Mouse (Mus musculus): ENCODE measurements around the gene Hoxb3.

Gene Hoxb3

DNA sequence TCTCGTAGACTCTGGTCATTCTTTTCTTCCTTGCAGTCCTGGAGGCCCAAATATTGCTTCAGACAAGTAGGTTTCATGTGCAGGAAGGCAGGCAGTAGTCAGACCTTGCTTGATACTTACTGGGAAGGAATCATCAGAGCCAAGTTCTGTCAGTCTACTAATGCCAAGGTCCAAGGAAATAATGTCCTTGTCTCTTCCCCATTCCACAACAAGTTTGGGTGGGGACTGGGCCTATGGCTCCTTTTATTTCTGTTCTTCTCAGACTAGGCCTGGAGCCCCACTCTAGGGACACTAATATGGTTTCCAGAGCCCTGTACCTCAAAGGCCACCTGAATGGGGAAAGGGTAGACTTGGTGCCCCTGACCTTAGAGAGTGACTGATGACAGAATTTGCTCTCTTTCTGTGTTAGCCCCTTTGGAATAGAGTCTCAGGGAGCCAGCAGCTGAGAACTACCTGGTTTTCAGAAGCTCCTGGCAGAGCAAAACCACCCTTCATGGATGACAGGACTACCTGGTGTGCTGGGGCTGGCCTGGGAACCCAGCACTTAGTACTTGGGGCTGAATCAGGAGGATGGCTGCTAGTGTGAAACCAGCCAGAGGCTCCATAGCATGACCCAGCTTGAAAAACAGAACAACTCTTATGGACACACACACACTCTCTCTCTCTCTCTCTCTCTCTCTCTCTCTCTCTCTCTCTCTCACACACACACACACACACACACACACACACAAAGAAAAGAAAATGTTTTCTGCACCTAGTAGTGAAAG is 34.5 kb upstream of the Hoxb3 start:
- DNase-seq (ENCODE audit: inconsistent age in 2 of 2, low spot score in 1 of 2), result peak in 1 of 2 experiments; percentile 58

DNA sequence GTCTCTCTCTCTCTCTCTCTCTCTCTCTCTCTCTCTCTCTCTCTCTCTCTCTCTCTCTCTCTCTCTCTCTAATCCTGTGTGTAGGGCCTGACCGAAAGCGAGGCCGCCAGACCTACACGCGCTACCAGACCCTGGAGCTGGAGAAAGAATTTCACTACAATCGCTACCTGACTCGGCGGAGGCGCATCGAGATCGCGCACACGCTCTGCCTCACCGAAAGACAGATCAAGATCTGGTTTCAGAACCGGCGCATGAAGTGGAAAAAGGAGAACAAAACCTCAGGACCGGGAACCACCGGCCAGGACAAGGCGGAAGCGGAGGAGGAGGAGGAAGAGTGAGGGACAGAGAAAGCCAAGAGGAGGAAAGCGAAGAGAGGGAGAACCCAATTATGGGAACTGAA is 33.8 kb upstream of the Hoxb3 start:
- DNase-seq (ENCODE audit: inconsistent age in 2 of 2, low spot score in 1 of 2), result peak in 1 of 2 experiments; percentile 76

DNA sequence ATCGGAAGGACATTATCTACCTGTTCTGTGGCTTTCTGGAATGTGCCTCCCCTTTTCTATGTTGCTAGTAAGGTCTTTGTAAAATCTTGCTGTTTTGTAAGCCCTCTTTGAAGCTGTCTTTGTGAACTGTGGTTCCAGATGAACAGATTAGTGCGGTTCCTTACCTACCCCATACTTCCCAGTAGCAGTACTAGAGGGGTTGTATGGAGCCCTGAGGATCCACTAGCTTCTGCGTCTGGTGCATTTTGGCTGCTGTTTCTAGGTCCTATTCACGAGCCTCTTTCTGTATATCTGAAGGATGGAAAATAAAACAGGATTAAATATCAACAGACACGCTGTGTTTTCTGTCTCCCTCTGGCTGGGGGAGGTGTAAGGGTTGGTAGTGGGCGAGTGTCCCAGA is 33.3 kb upstream of the Hoxb3 start:
- peak in 1 of 2 experiments; percentile 77 for DNase-seq (ENCODE audit: inconsistent age in 2 of 2, low spot score in 1 of 2)

DNA sequence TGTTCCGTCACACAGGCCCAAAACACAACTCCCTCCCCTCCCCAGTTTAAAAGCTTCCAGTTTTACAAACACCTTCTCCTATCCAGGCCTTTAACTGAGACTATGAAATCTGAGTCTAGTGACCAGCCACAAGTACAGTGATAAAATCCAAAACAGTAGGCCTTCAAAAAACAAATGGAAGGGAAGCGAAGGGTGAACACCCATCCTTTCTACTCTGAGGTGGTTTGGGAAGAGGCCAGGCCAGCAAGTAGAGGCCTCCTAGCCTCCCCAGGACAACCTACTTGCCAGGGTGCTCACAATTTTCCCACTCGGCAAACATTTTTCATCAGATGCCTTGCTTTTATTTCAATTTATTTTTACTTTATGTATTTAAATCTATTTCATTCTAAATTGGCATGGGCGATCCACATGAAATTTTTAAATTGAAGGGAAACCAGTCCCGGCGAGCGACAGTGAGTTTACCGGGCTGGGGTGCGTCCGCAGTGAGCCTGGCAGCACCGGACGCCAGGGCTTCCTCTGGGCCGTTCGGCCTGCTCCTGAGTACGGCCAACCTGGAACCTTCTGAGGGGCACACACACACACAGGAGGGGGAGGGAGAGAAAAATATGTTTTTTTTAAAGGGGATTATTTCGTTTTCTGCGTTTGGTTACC is 32.3 kb upstream of the Hoxb3 start:
- DNase-seq (ENCODE audit: inconsistent age in 2 of 2, low spot score in 1 of 2), result peak in 1 of 2 experiments; percentile 77

DNA sequence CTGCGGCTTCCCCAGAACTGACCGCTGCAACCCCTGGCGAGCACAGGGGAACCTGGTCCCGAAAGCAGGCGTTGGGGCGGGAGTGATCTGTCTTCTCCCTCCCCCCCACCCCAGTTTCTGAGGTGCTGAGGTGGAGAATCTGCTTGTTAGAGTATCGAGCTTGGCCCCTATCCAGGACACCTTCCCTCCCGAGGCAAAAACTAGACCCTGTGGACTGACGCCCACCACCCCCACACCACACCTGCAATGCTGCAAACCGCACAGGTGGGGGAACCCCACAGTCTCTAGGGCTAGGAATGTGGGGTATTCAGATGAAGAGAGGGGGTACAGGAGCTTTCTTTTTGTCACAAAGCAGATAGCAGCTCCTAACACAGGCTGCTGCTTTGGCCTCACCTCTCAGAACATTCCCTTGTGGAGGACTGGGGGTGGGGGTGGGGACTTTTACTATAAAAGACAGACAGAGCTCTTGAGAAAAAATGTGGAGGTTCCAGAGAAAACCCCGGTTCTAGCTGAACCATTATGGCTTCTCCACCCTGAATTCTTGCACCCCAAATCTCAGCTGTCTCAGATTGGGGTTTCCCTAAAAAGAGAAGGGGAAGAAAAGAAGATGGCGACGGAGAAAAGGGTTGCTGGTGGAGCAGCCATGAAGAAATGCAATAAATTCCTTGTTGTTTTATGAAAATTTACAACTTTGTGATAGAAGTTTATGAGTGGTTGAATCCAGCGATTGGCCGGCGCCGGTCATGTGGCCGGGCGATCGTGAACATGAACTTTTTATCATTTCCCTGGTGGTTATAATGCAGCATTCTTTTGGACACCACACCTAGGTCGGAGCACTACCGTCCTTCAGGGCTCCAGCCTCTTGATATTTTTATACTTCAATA is 31.2 kb upstream of the Hoxb3 start, which contains the start of gene Hoxb6:
Gene Hoxb6, plus strand, starts transcription at position 796 of the 884 bp plus-strand sequence.
- DNase-seq (ENCODE audit: inconsistent age in 2 of 2, low spot score in 1 of 2), result peak in 1 of 2 experiments; percentile 88

DNA sequence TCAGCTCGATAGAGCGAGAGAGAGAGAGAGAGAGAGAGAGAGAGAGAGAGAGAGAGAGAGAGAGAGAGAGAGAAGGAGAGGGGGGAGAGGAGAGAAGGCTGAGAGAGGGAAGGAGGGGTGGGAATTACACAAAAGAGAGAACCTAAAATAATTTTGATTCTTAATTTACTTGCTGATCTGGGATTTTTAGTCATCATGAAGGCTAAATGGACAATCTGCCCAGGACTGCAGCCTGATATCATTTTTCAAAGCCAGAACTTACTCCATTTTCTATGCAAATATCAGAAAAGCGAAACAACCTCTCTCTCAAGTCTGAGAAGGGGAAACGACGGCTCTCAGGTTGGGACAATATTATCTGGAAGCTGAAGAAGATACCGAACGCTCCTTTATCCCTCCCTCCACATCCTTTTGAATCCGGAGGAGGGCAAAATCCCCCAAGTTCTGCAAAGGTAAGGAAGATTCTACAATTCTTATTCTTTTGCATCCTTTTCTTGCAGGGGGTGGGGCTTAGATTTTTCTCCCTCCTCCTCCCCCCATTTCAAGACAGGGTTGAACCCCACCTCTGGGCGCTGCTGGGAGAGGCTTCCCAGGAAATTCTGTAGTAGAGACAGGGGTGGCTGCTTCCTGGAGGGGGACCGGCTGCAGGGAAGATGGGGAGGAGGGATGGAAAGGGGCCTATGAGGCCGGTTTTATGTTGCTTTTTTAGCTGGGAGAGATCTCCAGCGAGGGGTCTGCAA is 30.4 kb upstream of the Hoxb3 start:
- DNase-seq (ENCODE audit: inconsistent age in 2 of 2, low spot score in 1 of 2), result peak; percentile 69 to 74

DNA sequence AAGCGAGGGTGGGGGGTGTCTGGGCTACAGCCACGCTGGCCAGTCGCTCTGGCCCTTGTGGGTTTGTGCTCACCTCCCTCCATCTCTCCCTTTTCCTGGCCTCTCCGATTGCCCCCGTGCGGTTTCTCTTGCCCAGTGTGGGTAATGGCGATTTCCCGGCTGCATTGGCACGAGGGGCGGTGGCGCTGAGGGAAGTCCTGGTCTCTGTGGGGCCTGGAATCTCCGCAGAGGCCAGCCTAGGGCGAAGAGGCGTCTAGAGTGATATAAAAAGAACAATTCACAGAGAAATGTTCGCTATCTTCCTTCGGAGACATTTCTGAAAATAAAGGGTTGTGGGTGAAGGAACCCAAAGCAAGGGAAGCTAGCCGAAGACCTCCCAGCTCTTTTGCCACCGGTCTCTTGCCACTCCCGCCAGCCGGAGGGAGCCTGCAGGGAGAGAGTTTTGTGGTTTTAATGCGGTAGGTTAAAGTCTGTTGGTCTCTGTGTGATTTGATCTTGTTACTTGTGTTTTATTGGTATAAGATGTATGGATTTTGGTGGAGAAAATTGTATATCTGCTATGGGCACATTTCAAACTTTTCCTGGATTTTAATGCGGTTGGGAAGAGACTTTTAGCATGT is 29.7 kb upstream of the Hoxb3 start:
- DNase-seq (ENCODE audit: inconsistent age in 2 of 2, low spot score in 1 of 2), result peak; percentile 50 to 75

DNA sequence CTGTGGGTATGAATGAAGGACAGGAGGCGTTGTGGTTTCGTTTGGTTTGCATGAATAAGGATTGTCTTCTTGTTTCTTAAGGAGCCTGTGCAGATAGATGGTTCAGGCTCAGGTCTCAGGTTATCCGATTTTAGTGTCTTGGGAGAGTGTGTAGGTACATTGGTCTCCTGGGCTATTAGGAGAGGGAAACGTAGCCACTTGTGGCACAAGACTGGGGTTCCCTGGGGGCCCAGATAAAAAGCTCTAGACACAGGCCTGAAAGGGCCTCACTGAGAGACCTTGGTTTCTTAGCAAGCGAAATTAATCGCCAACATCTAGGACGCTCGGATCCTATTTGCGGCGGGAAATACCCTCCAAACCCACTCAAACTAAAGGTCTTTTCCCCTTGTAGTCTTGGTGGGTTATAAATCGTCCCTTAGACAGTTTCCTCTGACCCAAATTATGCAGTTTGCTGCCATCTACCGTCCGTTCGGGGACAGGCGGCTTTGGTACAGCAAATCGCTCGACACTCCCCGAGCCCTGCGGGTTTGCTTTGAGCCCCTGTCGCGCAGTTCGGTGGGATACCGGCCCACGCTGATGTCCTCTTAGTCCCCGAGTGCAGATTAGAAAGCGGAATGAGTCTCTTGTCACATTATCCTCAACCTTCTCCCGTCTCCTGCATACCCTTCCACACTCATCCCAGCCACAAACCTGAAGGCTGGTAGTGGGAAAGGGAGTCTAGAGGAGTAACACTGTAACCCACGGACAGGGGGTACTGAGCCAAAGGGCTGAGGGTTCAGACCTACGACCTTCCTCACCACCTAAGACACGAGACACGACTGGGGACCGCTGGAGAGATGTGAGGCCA is 28.7 kb upstream of the Hoxb3 start:
- peak in 1 of 2 experiments; percentile 91 for DNase-seq (ENCODE audit: inconsistent age in 2 of 2, low spot score in 1 of 2)

DNA sequence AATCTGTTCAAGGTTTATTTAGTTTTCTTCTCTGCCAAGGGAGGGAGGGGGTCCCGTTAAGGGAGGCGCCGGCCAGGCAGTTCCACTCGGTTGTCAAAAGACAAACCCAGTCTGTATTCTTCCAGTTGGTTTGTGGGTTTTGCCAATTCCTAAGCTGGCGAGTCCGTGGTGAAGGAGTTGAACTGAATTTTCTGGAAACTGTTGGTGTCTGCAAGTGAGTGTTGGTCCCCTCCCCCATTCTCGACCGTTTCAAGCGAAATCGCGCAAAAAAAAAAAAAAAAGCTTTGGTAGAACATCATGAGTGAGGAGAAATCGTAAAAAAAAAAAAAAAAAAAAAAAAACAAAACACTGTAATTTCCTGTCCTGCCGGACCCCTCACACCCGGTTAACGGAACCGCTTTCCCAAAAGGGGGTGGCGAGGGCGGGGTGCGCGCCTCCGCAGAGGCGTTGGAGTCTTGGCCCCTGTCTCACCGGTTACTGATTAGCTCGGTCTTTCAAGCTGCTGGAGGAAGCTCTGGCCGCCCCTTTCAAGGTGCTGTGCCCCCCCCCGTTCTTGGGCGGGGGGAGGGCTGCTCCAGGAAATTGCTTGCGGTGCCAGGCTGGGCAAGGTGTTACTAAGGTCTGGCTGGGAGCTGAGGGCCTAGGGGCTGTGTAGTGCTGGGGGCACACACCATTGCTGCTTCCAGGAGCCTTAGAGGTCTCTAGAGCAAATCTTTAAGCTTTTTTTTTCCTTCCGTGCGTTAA is 27.9 kb upstream of the Hoxb3 start:
- peak in 1 of 2 experiments; percentile 54 for DNase-seq (ENCODE audit: inconsistent age in 2 of 2, low spot score in 1 of 2)

DNA sequence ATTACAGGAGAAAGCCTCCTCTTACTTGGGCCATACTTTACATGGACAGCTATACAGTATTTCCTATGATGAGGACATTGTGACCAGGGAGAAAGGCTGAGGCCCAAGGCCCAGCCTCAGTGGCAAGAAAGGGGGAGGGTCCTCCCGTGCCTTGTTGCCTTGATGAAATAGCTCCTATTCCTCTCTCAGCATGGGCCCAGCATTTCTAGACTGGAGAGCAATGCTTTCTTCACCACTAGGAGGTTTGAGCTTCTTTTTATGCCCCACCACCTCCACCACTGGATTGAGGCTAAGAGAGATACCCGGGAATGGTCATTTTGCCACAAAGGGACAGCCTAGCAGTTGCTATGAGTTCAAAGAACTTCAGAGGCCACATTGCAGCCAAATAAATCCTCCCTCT is 26.1 kb upstream of the Hoxb3 start:
- peak in 1 of 2 experiments; percentile 76 for DNase-seq (ENCODE audit: inconsistent age in 2 of 2, low spot score in 1 of 2)

DNA sequence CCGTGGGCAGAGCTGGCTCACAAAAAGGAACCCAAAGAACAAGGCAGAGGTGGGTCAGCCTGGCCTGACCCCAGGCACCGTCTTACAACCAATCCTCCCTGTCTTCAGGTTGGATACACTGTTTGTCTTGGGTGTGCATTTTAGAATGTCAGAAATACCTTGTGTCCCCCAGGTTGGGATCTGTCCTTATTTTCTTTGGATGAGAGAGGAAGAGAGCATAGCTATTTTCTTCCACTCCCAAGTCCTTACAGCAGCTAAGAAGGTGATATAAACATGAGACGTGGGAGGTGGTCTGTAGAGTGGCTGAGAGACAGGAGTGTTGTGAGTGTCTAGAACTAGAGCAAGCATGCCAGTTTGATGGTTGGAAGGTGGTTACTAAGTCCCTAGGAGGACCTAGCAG is 25.7 kb upstream of the Hoxb3 start:
- DNase-seq (ENCODE audit: inconsistent age in 2 of 2, low spot score in 1 of 2), result peak in 1 of 2 experiments; percentile 76

DNA sequence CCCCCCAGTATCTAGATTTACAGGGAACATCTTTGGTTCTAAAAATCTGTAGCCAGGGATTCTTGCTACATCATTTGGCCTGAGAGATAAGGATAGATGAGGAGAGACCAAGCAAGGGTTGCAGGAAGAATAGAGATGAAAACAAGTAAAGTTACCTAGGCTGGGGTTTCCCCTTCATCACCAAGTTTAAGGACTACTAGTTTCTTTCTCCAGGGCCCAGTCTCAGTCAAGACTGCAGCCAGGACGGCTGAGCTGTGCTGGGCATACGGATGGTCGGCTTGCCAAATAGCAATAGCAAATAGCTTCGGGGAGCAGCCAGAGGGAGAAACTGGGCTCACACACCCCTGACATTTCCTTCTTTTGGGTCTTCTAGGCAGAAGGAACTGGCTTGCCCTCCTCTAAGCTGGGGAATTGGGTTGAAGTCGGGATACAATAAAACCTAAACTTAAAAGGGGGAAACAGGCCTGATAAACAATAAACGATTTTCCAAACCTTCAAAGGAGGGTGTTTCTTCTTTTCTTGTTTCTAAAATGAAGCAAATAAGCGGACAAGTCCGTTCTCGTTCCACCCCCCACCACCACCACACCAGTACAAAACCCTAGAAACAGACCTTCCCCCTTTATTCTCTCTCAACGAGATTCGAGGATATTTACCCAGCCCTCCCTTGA is 25.0 kb upstream of the Hoxb3 start:
- DNase-seq (ENCODE audit: inconsistent age in 2 of 2, low spot score in 1 of 2), result peak in 1 of 2 experiments; percentile 76

DNA sequence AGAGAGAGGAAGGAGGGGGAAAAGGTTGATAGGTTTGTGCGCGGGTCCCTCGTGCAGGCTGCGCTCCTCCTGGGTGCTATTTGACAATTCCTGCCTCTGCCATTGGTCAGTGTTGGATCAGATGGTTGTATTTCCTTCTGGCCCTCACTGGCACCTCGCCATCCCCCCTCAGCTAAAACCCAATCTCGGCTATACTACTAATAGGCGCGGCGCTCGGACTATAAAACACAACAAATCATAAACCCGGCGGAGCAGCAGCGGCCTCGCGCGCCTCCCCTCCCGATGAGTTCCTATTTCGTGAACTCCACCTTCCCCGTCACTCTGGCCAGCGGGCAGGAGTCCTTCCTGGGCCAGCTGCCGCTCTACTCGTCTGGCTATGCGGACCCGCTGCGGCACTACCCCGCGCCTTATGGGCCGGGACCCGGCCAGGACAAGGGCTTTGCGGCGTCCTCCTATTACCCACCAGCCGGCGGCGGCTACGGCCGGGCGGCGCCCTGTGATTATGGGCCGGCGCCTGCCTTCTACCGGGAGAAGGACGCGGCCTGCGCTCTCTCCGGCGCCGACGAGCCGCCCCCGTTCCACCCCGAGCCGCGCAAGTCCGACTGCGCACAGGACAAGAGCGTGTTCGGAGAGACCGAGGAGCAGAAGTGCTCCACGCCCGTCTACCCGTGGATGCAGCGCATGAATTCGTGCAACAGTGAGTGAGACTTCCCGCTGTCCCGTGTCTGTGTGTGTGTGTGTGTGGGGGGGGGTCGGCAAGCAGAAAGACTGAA is 24.0 kb upstream of the Hoxb3 start:
- DNase-seq (ENCODE audit: inconsistent age in 2 of 2, low spot score in 1 of 2), result peak in 1 of 2 experiments; percentile 92

DNA sequence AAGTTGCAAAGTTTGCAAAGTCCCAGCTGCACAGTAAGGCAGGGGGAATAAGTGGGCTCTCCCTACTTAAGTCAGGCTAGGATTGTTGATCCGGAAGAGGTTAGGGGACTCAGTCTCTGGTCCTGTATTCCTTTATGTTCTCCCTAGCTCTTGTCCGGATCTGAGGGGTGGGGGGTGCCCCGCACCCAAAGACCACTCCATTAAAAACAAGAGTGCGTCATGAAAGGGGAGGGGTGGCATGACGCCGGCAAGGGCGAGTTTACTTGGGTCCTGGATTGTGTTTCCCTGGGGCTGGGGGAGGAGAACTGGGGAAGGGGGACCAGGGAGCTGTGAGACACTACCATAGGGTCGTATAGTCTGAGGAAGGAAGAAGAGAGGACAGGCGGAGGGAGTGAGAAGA is 23.3 kb upstream of the Hoxb3 start:
- peak in 1 of 2 experiments; percentile 74 for DNase-seq (ENCODE audit: inconsistent age in 2 of 2, low spot score in 1 of 2)

DNA sequence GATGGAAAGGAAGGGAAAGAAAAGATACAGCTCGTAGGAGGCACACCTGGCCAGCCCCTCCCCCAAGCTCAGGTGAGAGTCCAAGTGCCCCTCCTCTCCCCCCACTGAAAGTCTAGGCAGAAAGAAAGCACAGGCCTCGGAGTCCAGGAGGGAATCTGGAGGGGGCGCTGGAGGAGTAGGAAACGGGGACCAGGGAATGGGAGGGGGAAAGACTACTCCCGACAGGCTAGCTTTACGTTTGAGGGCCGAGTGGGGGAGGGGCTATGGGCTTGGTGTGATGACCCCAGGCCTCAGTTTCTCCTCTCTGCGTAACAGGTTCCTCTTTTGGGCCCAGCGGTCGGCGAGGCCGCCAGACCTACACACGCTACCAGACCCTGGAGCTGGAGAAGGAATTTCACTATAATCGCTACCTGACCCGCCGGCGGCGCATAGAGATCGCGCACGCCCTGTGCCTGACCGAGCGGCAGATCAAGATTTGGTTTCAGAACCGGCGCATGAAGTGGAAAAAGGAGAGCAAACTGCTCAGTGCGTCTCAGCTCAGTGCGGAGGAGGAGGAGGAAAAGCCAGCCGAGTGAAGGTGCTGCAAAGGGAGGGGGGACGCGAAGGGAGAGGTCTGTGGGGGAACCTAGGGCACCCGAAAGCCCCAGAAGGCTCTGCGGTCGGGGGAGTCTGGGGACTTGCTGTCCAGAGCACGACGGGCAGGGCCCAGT is 22.6 kb upstream of the Hoxb3 start:
- peak; percentile 60 to 78 for DNase-seq (ENCODE audit: inconsistent age in 2 of 2, low spot score in 1 of 2)

DNA sequence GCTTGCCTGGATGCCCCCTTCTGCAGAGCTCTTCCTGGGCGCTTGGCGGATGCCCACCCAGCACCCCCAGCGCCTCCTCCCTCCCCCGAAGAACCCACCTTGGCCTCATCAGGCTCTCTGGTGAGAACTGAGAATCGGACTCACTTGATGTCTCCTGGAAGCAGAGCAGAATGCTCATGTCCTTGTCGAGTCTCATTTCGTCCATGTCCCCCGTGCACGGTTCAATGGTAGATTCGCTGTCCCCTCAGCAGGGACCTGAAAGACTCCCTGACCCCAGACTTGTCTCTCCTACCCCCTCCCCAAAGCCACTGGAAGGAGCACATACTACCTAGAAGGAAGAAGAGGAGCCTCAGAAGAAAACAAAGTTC is 22.1 kb upstream of the Hoxb3 start:
- DNase-seq (ENCODE audit: inconsistent age in 2 of 2, low spot score in 1 of 2), result no peak

DNA sequence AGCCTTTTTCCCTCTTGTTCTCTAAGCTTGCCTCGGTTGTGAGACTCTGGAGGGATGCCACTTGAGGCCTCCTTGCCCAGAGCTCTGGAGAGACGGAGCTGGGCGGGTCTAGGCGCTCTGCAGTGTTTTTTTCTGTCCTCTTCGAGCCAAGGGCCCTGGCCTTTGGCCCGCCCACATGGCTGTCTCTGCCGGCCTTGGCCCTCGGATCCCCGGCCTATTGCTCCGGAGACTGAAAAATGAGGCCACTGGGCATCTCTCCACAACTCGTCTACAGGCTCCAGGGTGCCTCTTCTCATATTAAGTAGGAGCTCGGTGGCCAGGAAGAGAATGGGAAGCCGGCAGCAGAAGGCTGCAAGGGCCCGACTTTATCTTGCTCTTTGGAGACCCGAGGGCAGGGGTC is 21.3 kb upstream of the Hoxb3 start:
- DNase-seq (ENCODE audit: inconsistent age in 2 of 2, low spot score in 1 of 2), result peak in 1 of 2 experiments; percentile 95

All from adrenal gland, adult (tissue).